Mouse (Mus musculus) heart, postnatal 0 days (tissue): Measurements from ENCODE around the gene Pga5.

Experiments
- CTCF ChIP-seq: IDR thresholded peaks from 2 replicates; pipeline ENCODE4 v1.5.1; 2016; ENCODE audit warnings: antibody characterized with exemption, control low read depth, low read depth
- EP300 ChIP-seq: IDR thresholded peaks from 2 replicates; pipeline ENCODE4 v1.6.1; 2016; ENCODE audit warnings: antibody characterized with exemption, low read depth

GRCm38 (mm10) chr19:10634872-10635318, 43.0 kb downstream of the Pga5 start:
- TF ChIP-seq CTCF = no peak
- no peak for TF ChIP-seq EP300
